Mouse (Mus musculus) left cerebral cortex, adult 2 months (tissue): ENCODE results near the gene Hoxd3. TPM values are rescaled to one million over a fixed set of nuclear protein-coding genes. Genes with fewer than 3 reads are reported as not detected.

ENCODE experiments used
- DNase-seq, 2 experiments: peaks; one replicate each; pipeline ENCODE4 v3.0.0; 2021 to 2022; ENCODE audit warnings: low spot score in 2 of 2, mixed read lengths in 1 of 2; ENCODE audit errors: extremely low spot score in 1 of 2
- H3K27ac ChIP-seq: fragments of 200-600 bp; 2 replicates; pipeline ENCODE4 v1.8.1; 2022
- H3K4me3 ChIP-seq: fragments of 200-600 bp; 2 replicates; pipeline ENCODE4 v1.8.1; 2022
- CTCF ChIP-seq: fragments of 200-600 bp; IDR thresholded peaks from 2 replicates; pipeline ENCODE4 v1.8.1; 2022; ENCODE audit warnings: antibody characterized with exemption, mild to moderate bottlenecking, moderate library complexity
- intact Hi-C: fragments of 180-260 bp; cut with DNase I; formaldehyde crosslinking; loops from one replicate; pipeline ENCODE4 v1.15.1; 2025
- total RNA-seq, 2 experiments: library from RNA; stranded (reverse); gene quantifications; 2 replicates each; pipeline ENCODE4 v1.2.3; 2021

Gene Hoxd3
- total RNA-seq, 2 experiments from 2014 or later: not detected

GRCm38 (mm10) chr2:74747006-74747405 is 35.3 kb downstream of the Hoxd3 start:
- no peak for TF ChIP-seq CTCF
- intact Hi-C loops: loop anchor here (5.0 kb wide), 1 partner anchor 95 kb away; no protein-coding TSS in a partner anchor
- no peak for DNase-seq
- Histone ChIP-seq H3K4me3 (no peak overlapping the region), H3K27ac (no peak overlapping the region)

GRCm38 (mm10) chr2:74747661-74748141 is 36.0 kb downstream of the Hoxd3 start:
- no peak overlapping the region for H3K27ac ChIP-seq
- intact Hi-C loops: loop anchor here (5.0 kb wide), 1 partner anchor 95 kb away; no protein-coding TSS in a partner anchor
- TF ChIP-seq CTCF: no peak

GRCm38 (mm10) chr2:74748436-74748995 is 36.8 kb downstream of the Hoxd3 start:
- no peak for DNase-seq
- intact Hi-C loops: loop anchor here (5.0 kb wide), 1 partner anchor 96 kb away; no protein-coding TSS in a partner anchor
- no peak overlapping the region for H3K4me3 ChIP-seq
- no peak overlapping the region for H3K27ac ChIP-seq
- no peak for TF ChIP-seq CTCF

More at GRCm38 (mm10) chr2:74747661-74748141, 36.0 kb downstream of the Hoxd3 start:
- H3K4me3 ChIP-seq: no peak overlapping the region
- no peak for DNase-seq

DNA sequence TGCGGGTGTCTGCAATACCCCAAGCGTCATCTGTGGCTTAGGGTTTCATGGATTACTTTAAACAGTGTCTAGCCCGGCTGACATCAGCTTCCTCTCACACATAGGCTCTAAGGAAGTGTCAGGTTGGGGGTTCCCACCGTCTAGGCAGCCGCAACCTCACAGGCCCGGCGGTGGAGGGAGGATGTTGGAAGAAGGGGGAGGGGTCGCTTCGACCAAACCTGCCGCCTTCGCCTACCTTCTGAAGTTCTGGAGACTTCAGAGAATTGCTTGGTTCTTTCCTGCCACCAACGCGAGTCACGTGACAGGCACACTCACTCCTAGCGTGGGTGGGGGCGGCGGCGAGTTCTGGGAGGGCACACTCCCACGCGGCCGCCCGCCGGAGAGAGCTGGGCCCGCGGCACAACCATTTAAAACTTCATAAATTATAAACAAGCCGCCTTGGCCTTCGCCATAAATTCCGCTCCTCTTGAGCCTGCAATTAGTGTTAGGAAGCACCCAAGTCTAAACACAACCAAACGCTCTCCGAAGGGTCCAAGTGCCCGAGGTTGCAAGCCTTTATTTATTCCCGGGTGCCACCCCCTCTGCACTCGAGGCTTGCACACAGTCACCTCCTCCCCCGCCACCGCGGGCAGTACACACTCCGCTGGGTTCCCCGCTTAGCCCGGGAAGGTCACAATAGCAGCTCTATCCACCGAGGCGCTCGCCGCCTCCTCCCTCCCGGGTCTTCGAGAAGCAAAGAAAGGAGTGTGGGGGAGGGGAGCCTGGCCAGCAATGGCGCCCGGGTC is 37.8 kb downstream of the Hoxd3 start:
- DNase-seq: no peak
- TF ChIP-seq CTCF: no peak
- intact Hi-C loops: loop anchor here (5.0 kb wide), 1 partner anchor 97 kb away; no protein-coding TSS in a partner anchor
- Histone ChIP-seq H3K4me3 (no peak overlapping the region), H3K27ac (no peak overlapping the region)

DNA sequence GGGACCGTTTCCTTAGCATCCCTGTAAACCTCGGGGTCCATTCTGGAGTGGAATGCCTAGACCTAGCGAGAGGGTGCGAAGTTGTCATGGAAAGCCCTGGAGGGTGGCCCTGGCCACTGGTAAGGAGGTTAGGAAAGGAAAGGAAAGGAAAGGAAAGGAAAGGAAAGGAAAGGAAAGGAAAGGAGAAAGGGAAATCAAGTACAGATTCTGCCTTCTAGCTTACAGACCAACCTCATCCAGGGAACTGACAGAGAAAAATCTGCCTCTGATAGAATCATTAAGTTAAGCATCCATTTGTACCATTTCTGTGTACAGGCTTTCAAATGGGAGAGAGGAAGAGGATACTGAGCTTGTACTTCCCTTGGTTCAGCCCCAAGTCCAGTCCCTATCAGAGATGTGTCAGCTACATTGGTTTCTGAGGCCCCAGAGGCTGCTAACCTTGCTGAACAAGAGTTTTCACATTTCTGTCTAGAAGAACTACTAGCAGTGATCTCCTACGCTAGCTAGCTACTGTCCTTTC is 39.1 kb downstream of the Hoxd3 start:
- TF ChIP-seq CTCF: no peak
- no peak overlapping the region for H3K27ac ChIP-seq
- intact Hi-C loops: no loop called here
- DNase-seq: no peak
- H3K4me3 ChIP-seq: no peak overlapping the region

- TF ChIP-seq CTCF: no peak
- Histone ChIP-seq H3K27ac (no peak overlapping the region), H3K4me3 (no peak overlapping the region)
- DNase-seq: no peak
- intact Hi-C loops: no loop called here
Measured at GRCm38 (mm10) chr2:74751861-74752260, 40.1 kb downstream of the Hoxd3 start.

DNA sequence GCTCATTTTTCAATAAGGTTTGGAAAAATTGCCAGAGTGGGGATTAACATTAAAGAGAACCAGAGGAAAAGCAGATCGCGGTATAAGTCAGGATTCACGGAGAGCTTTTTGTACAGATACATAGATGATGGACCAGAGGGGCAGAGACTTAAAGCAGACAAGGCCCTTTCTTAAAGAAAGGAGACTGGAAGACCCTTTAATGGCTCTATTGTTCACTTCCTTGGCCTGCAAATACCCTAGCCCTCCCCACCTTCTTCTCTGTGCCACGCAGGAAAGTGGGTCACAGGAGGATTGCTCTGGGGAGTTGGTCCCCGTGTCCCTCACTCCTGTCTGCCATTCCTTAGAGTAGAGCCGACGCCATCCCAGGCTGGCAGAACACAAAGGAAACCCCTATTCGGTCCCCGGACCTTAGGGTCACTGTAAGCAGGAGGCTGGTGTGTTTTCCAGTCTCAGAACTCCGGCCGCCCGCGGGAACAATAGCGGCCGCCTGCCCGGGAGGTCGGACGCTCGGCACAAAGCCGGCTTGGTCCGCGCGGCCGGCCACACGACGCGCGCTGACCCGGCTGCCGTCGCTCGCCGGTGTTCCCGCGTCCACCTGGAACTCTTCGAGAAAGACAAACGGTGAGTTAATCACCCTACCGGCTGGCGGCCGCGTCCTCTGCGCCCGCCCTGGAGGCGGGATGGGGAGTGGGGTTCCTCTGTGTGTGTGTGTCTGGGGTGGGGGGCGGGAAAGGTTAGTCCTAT is 40.9 kb downstream of the Hoxd3 start:
- no peak for TF ChIP-seq CTCF
- intact Hi-C loops: no loop called here
- Histone ChIP-seq H3K27ac (no peak overlapping the region), H3K4me3 (no peak overlapping the region)
- DNase-seq: no peak

- Histone ChIP-seq H3K4me3 (no peak overlapping the region), H3K27ac (no peak overlapping the region)
- DNase-seq: no peak
- intact Hi-C loops: no loop called here
- TF ChIP-seq CTCF: no peak
Measured at GRCm38 (mm10) chr2:74753175-74753523, 41.4 kb downstream of the Hoxd3 start.

DNA sequence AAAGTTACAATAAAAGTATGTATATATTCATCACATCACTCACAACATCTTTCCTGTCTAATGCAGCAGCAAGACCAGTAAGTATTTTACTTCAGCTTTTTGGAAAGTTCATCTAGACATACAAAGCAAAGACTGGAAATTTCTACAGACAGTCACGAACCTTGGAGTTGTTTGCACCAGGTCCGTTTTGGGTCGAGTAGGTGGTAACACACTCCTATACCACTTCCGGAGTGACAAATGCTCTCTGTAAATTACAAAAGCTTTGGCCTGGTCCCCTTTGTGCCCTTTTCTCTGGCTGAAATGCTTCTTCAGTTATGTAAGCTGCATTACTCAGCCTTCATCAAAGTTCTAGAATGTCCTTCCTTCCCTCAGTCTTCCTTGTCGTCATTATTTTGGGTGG is 42.0 kb downstream of the Hoxd3 start:
- intact Hi-C loops: no loop called here
- no peak for DNase-seq
- no peak overlapping the region for H3K4me3 ChIP-seq
- TF ChIP-seq CTCF: no peak
- H3K27ac ChIP-seq: no peak overlapping the region

GRCm38 (mm10) chr2:74760146-74760545 is 48.4 kb downstream of the Hoxd3 start:
- Histone ChIP-seq H3K27ac (no peak overlapping the region), H3K4me3 (no peak overlapping the region)
- no peak for DNase-seq
- intact Hi-C loops: no loop called here
- TF ChIP-seq CTCF: no peak

- no peak overlapping the region for H3K4me3 ChIP-seq
- DNase-seq: no peak
- TF ChIP-seq CTCF: no peak
- H3K27ac ChIP-seq: no peak overlapping the region
- intact Hi-C loops: no loop called here
Measured at GRCm38 (mm10) chr2:74761941-74762340, 50.2 kb downstream of the Hoxd3 start.
